ENCODE assay signal across 18 mouse cellular contexts in the genomic region with DNA sequence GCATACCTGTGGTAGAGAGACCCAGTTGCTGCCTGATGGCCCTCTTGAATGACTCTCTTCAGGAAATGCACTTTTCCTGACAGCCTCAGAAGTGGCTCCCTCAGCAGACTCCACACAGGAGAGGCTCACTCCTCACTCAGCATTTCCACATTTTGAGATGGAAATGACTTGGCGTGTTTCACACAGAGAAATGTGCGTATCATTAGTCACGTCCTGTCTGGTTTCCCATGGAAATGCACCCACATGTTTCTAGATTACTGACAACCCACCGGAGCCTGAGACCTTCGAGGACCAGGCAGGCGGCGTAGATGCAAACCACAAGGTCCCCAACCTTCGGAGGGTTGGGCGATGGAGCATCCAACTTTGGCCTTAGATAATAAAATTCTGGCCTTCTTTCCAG.
A peak's percentile ranks its signal among the peaks of the same experiment; 100 is the strongest.
DNase-seq lines count a peak whose midpoint lies in the region; ATAC-seq and TF ChIP-seq lines count a peak whose summit lies in the region.
"Had no signal": no experiment of that assay in that cellular context is flagged by ENCODE, and none has a peak within 500 bp of the region (broad histone marks: within the 10 kb centered on the region; RNA-seq: fewer than 3 reads in every experiment).

No protein-coding gene starts in this region.

- no peak overlapping the region for H3K27ac ChIP-seq in forebrain, postnatal 0 days (ENCODE audit: low read depth, low read length)
- H3K27ac ChIP-seq in forebrain, embryonic 13.5 days: no peak overlapping the region
- H3K27ac ChIP-seq in intestine, embryonic 15.5 days: peak overlapping the region; percentile 65
- H3K27ac ChIP-seq: hindbrain, embryonic 13.5 days; liver, embryonic 13.5 days had no signal

- H3K4me2 ChIP-seq in forebrain, postnatal 0 days (ENCODE audit: low read depth): no peak overlapping the region
- no peak overlapping the region for H3K4me2 ChIP-seq in forebrain, embryonic 13.5 days
- H3K4me2 ChIP-seq in intestine, embryonic 15.5 days (replicated peaks): no peak overlapping the region
- H3K4me2 ChIP-seq: hindbrain, embryonic 13.5 days; liver, embryonic 13.5 days had no signal

- no peak overlapping the region for H3K9ac ChIP-seq in forebrain, postnatal 0 days
- H3K9ac ChIP-seq in forebrain, embryonic 13.5 days: no peak overlapping the region
- no peak overlapping the region for H3K9ac ChIP-seq in intestine, embryonic 15.5 days
- H3K9ac ChIP-seq: hindbrain, embryonic 13.5 days; liver, embryonic 13.5 days had no signal

- 0 out of 2 replicates have a peak, but pooled peaks cover 1% of the 10 kb centered on the region for H3K4me1 ChIP-seq in forebrain, postnatal 0 days (ENCODE audit: insufficient read depth)
- H3K4me1 ChIP-seq in forebrain, embryonic 13.5 days: peaks cover 12% of the 10 kb centered on the region; the same call in 1 of the 2 replicates
- peaks cover 95% of the 10 kb centered on the region for H3K4me1 ChIP-seq in megakaryocyte, embryonic 14.5 days
- H3K4me1 ChIP-seq in intestine, embryonic 15.5 days (replicated peaks): peaks cover 3% of the 10 kb centered on the region
- H3K4me1 ChIP-seq: liver, embryonic 13.5 days had no signal

- no peaks in the 10 kb centered on the region for H3K27me3 ChIP-seq in forebrain, postnatal 0 days (ENCODE audit: insufficient read depth, low read length)
- no peaks in the 10 kb centered on the region for H3K27me3 ChIP-seq in forebrain, embryonic 13.5 days
- no peaks in the 10 kb centered on the region for H3K27me3 ChIP-seq in megakaryocyte, embryonic 14.5 days (replicated peaks)
- no peaks in the 10 kb centered on the region for H3K27me3 ChIP-seq in intestine, embryonic 15.5 days (replicated peaks)

- no peak for TF ChIP-seq CTCF in forebrain, postnatal 0 days (IDR thresholded peaks at IDR 0.05; ENCODE audit: low read depth)

- no peaks in the 10 kb centered on the region for H3K9me3 ChIP-seq in forebrain, postnatal 0 days (ENCODE audit: low read length)
- H3K9me3 ChIP-seq in forebrain, embryonic 13.5 days (replicated peaks): no peaks in the 10 kb centered on the region
- H3K9me3 ChIP-seq in megakaryocyte, embryonic 14.5 days: no peaks in the 10 kb centered on the region
- no peaks in the 10 kb centered on the region for H3K9me3 ChIP-seq in intestine, embryonic 15.5 days
- H3K9me3 ChIP-seq: hindbrain, embryonic 13.5 days; liver, embryonic 13.5 days had no signal

- WGBS in forebrain, postnatal 0 days: 87% methylated on average over 9 of the region's 9 CpGs
- WGBS in forebrain, embryonic 13.5 days: 92% methylated on average over 9 of the region's 9 CpGs
- 80% methylated on average over 9 of the region's 9 CpGs for WGBS in intestine, embryonic 15.5 days

- DNase-seq in forebrain, postnatal 0 days: no peak
- no peak for DNase-seq in ovary, postnatal 36 days (ENCODE audit: low spot score)
- no peak for DNase-seq in adrenal gland, adult 2 months
- no peak for DNase-seq in cerebellum, adult 9-11 months
- DNase-seq: B cell, adult 2 months; cerebellum, adult 2 months; kidney, adult 8-10 months; layer of hippocampus, postnatal 36 days; left cerebral cortex, postnatal 4 days; liver, embryonic 13.5 days; midbrain, embryonic 14.5 days; right cerebral cortex, postnatal 25 days had no signal

- H3K4me3 ChIP-seq in forebrain, postnatal 0 days (ENCODE audit: low read depth, low read length): no peak overlapping the region
- no peak overlapping the region for H3K4me3 ChIP-seq in forebrain, embryonic 13.5 days
- H3K4me3 ChIP-seq in megakaryocyte, embryonic 14.5 days (replicated peaks): peak overlapping the region; percentile 93
- H3K4me3 ChIP-seq in intestine, embryonic 15.5 days (replicated peaks): no peak overlapping the region
- H3K4me3 ChIP-seq: erythroblast, embryonic 14.5 days; hindbrain, embryonic 13.5 days; liver, embryonic 13.5 days had no signal

- ATAC-seq in forebrain, postnatal 0 days: 0 out of 2 replicates have a peak, but pooled peaks have one; percentile 10
- ATAC-seq in forebrain, embryonic 13.5 days: no peak
- no peak for ATAC-seq in megakaryocyte, adult 5-6 weeks (ENCODE audit: poor library complexity, severe bottlenecking)
- no peak for ATAC-seq in intestine, embryonic 15.5 days

- H3K36me3 ChIP-seq in forebrain, postnatal 0 days (ENCODE audit: insufficient read depth): no peaks in the 10 kb centered on the region
- no peaks in the 10 kb centered on the region for H3K36me3 ChIP-seq in forebrain, embryonic 13.5 days (ENCODE audit: poor library complexity, severe bottlenecking)
- peaks cover 36% of the 10 kb centered on the region for H3K36me3 ChIP-seq in megakaryocyte, embryonic 14.5 days (replicated peaks; ENCODE audit: low read length)
- no peaks in the 10 kb centered on the region for H3K36me3 ChIP-seq in intestine, embryonic 15.5 days
- H3K36me3 ChIP-seq: hindbrain, embryonic 13.5 days; liver, embryonic 13.5 days had no signal
